14 mouse cellular contexts compared by ENCODE assay signal in the genomic region with DNA sequence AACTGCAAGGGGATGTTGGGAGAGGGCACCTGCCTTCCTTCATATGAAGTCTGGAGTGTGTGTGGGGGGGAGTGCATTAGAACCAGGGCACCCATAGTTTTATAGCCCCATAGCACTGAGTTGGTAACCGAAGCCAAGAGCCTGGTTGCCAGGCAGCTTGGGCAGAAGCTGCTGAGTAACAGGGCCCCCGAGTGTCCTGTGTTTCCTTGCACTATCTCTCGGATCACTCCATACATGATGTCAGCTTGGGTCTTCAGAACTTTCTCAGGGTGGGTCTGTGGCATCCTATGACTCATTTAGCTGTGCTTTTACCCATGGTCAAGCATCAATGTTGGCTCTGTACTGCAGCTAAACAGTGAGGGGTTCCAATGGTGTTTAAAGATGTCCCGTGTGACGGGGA. TPM values are rescaled to one million over a fixed set of nuclear protein-coding genes. Genes with fewer than 3 reads are reported as not detected.
DNase-seq lines count a peak whose midpoint lies in the region; ATAC-seq and TF ChIP-seq lines count a peak whose summit lies in the region.
"Had no signal": no experiment of that assay in that cellular context is flagged by ENCODE, and none has a peak within 500 bp of the region (broad histone marks: within the 10 kb centered on the region; RNA-seq: fewer than 3 reads in every experiment).

No protein-coding gene starts in this region.

- no peak for ATAC-seq in intestine, embryonic 14.5 days (replicated peaks; ENCODE audit: low FRiP score, low TSS enrichment, low read depth)
- ATAC-seq: midbrain, embryonic 15.5 days had no signal

- TF ChIP-seq EP300 in heart, adult 2 months (IDR thresholded peaks at IDR 0.05; ENCODE audit: insufficient read depth, low read depth, low read length) = no peak

- intact Hi-C loops in heart, adult 2 months (cut with DNase I) = no loop called here

- TF ChIP-seq POLR2A in heart, adult 2 months (IDR thresholded peaks at IDR 0.05; ENCODE audit: insufficient read depth, low read depth, low read length) = no peak
- TF ChIP-seq POLR2A in liver, adult 2 months (IDR thresholded peaks at IDR 0.05; ENCODE audit: extremely low read depth, insufficient read depth, low read length) = no peak
- TF ChIP-seq POLR2A in myocyte (IDR thresholded peaks at IDR 0.05; ENCODE audit: insufficient read length, low read depth) = no peak

- no peak for DNase-seq in heart, adult 2 months
- no peak for DNase-seq in heart, adult 8-10 months (ENCODE audit: low spot score)
- no peak for DNase-seq in liver, adult 2 months (ENCODE audit: extremely low read depth, low read depth, low spot score)
- DNase-seq in liver = no peak
- no peak for DNase-seq in intestine, embryonic 14.5 days (ENCODE audit: low spot score)
- DNase-seq in right cerebral cortex, adult 18-20 months = no peak
- no peak for DNase-seq in cerebellum, postnatal 4 days (ENCODE audit: low spot score in 2 of 2)
- DNase-seq: adrenal gland, postnatal 36 days; thymus, postnatal 25 days had no signal

- 34% methylated on average over 5 of the region's 5 CpGs for WGBS in heart, adult 2 months
- WGBS in liver, adult 2 months = 75% methylated on average over 5 of the region's 5 CpGs
- whole genome bisulfite sequencing in intestine, embryonic 14.5 days = 81% methylated on average over 5 of the region's 5 CpGs

- peaks cover 55% of the 10 kb centered on the region for H3K4me1 ChIP-seq in heart, adult 2 months (ENCODE audit: control insufficient read depth, insufficient read depth, low read length)
- H3K4me1 ChIP-seq in liver, adult 2 months (ENCODE audit: control insufficient read depth, insufficient read depth, low read length) = peaks cover 50% of the 10 kb centered on the region
- peaks cover 53% of the 10 kb centered on the region for H3K4me1 ChIP-seq in intestine, embryonic 14.5 days (replicated peaks; ENCODE audit: control insufficient read depth, insufficient read depth, low read length)

- peaks cover 18% of the 10 kb centered on the region for H3K36me3 ChIP-seq in heart, adult 2 months (ENCODE audit: control insufficient read depth, insufficient read depth, low read length)
- H3K36me3 ChIP-seq in liver, adult 2 months (ENCODE audit: control insufficient read depth, insufficient read depth, low read length) = peaks cover 4% of the 10 kb centered on the region; the same call in 1 of the 2 replicates
- peaks cover 26% of the 10 kb centered on the region for H3K36me3 ChIP-seq in intestine, embryonic 14.5 days (ENCODE audit: control insufficient read depth, insufficient read depth, low read length)
- peaks cover 27% of the 10 kb centered on the region for H3K36me3 ChIP-seq in myocyte (ENCODE audit: control insufficient read depth, insufficient read depth)
- H3K36me3 ChIP-seq: midbrain, embryonic 15.5 days had no signal

- peaks cover 7% of the 10 kb centered on the region for H3K79me2 ChIP-seq in heart, adult 2 months (replicated peaks; ENCODE audit: control insufficient read depth, insufficient read depth, low read length)
- H3K79me2 ChIP-seq in liver, adult 2 months (ENCODE audit: control insufficient read depth, insufficient read depth, low read length) = peaks cover 53% of the 10 kb centered on the region
- H3K79me2 ChIP-seq in myocyte (ENCODE audit: control insufficient read depth, insufficient read depth) = peaks cover 92% of the 10 kb centered on the region

- H3K4me2 ChIP-seq in intestine, embryonic 14.5 days (ENCODE audit: low read length) = 0 out of 2 replicates have a peak overlapping the region, but pooled peaks have one; percentile 22
- H3K4me2 ChIP-seq in myocyte (ENCODE audit: low read depth) = peak overlapping the region; percentile 99
- H3K4me2 ChIP-seq: midbrain, embryonic 15.5 days had no signal

- H3K27ac ChIP-seq in heart, adult 2 months = peak overlapping the region; percentile 92
- H3K27ac ChIP-seq in liver, adult 2 months (replicated peaks; ENCODE audit: insufficient read depth, low read depth, low read length) = peak overlapping the region; percentile 67
- H3K27ac ChIP-seq in intestine, embryonic 14.5 days (ENCODE audit: low read depth) = no peak overlapping the region; the same call in 1 of the 2 replicates
- H3K27ac ChIP-seq: hindbrain, embryonic 13.5 days; midbrain, embryonic 15.5 days had no signal

- no peak for TF ChIP-seq CTCF in heart, adult 2 months (IDR thresholded peaks at IDR 0.05)
- no peak for TF ChIP-seq CTCF in liver, adult 2 months (IDR thresholded peaks at IDR 0.05; ENCODE audit: low read depth, low read length)

- no peak overlapping the region for H3ac ChIP-seq in myocyte (ENCODE audit: control insufficient read depth, insufficient read length)

- H3K27me3 ChIP-seq in heart, adult 2 months (ENCODE audit: control insufficient read depth, insufficient read depth, low read length) = no peaks in the 10 kb centered on the region
- H3K27me3 ChIP-seq in liver, adult 2 months (ENCODE audit: control insufficient read depth, insufficient read depth, low read length) = no peaks in the 10 kb centered on the region
- H3K27me3 ChIP-seq in intestine, embryonic 14.5 days (replicated peaks; ENCODE audit: control insufficient read depth, insufficient read depth, low read length) = no peaks in the 10 kb centered on the region
- no peaks in the 10 kb centered on the region for H3K27me3 ChIP-seq in myocyte (ENCODE audit: control insufficient read depth, insufficient read depth, insufficient read length)
- H3K27me3 ChIP-seq: hindbrain, embryonic 13.5 days; midbrain, embryonic 15.5 days had no signal

- no peak overlapping the region; the same call in 1 of the 2 replicates for H3K4me3 ChIP-seq in heart, adult 2 months
- no peak overlapping the region for H3K4me3 ChIP-seq in liver, adult 2 months (ENCODE audit: insufficient read depth, low read depth, low read length)
- H3K4me3 ChIP-seq in intestine, embryonic 14.5 days (ENCODE audit: low read depth, low read length) = no peak overlapping the region
- H3K4me3 ChIP-seq in myocyte = peak overlapping the region; percentile 99
- H3K4me3 ChIP-seq: hindbrain, embryonic 13.5 days; midbrain, embryonic 15.5 days had no signal

- no peaks in the 10 kb centered on the region for H3K9me3 ChIP-seq in intestine, embryonic 14.5 days (ENCODE audit: control insufficient read depth, low read length)
- H3K9me3 ChIP-seq: hindbrain, embryonic 13.5 days; midbrain, embryonic 15.5 days had no signal

- H3K9ac ChIP-seq in heart, adult 2 months (ENCODE audit: low read depth, low read length) = peak overlapping the region; percentile 26; the same call in 1 of the 2 replicates
- H3K9ac ChIP-seq in liver, adult 2 months (ENCODE audit: low read depth, low read length) = no peak overlapping the region
- no peak overlapping the region for H3K9ac ChIP-seq in intestine, embryonic 14.5 days (ENCODE audit: low read length)
- H3K9ac ChIP-seq: midbrain, embryonic 15.5 days had no signal

TF ChIP-seq in myocyte, 11 proteins besides CTCF, POLR2A, EP300 and RAD21 (continues in another document):
- TF ChIP-seq TCF12 (IDR thresholded peaks at IDR 0.05; ENCODE audit: insufficient read depth, poor library complexity, severe bottlenecking) = no peak
- no peak for TF ChIP-seq E2F4 (IDR thresholded peaks at IDR 0.05; ENCODE audit: insufficient read depth)
- TF ChIP-seq TCF3 (IDR thresholded peaks at IDR 0.05; ENCODE audit: insufficient read length, low read depth) = no peak
- TF ChIP-seq SRF (IDR thresholded peaks at IDR 0.05; ENCODE audit: control insufficient read depth, insufficient read length, low read depth) = no peak
- TF ChIP-seq USF1 (IDR thresholded peaks at IDR 0.05; ENCODE audit: low read depth) = no peak
- no peak for TF ChIP-seq MYOD1 (IDR thresholded peaks at IDR 0.05; ENCODE audit: control insufficient read depth in 1 of 3, insufficient read length in 2 of 3, low read depth in 2 of 3)
- TF ChIP-seq CEBPB (IDR thresholded peaks at IDR 0.05; ENCODE audit: insufficient read depth, poor library complexity, severe bottlenecking) = no peak

RNA-seq across cellular contexts. Expression of a gene that starts 4.5 kb away (rescaled TPM):
- total RNA-seq in heart, adult 2 months (2021) = 100 to 1,000 TPM; 424 to 434 TPM
- 641 and 822 TPM in 2 replicates for polyA plus RNA-seq in heart, adult 2 months (2012; rRNA removed)
- total RNA-seq in heart, adult 8-10 months (2022) = 100 to 1,000 TPM; 397 to 430 (median 418) TPM
- total RNA-seq in liver, adult 2 months (2014; rRNA removed) = 363 and 420 TPM in 2 replicates
- polyA plus RNA-seq in liver, adult 2 months (2012; rRNA removed) = 616 and 625 TPM in 2 replicates
- polyA plus RNA-seq in intestine, embryonic 14.5 days (2014; fragmentation: Nextera tagmentation; extraction: Ambion mirVana) = 457 and 534 TPM in 2 replicates
- 744 TPM for polyA plus RNA-seq in myocyte (2012; fragmentation: generic; extraction: Trizol)

RNA-seq across cellular contexts. Expression of a gene that starts 12.0 kb away (rescaled TPM):
- 10 to 100 TPM; 13.6 to 14.8 TPM for total RNA-seq in heart, adult 2 months (2021)
- polyA plus RNA-seq in heart, adult 2 months (2012; rRNA removed) = 33.2 and 36.9 TPM in 2 replicates
- 10 to 100 TPM; 13.6 to 15.2 (median 14.3) TPM for total RNA-seq in heart, adult 8-10 months (2022)
- 11.9 and 13.4 TPM in 2 replicates for total RNA-seq in liver, adult 2 months (2014; rRNA removed)
- 45.6 and 47.7 TPM in 2 replicates for polyA plus RNA-seq in liver, adult 2 months (2012; rRNA removed)
- polyA plus RNA-seq in intestine, embryonic 14.5 days (2014; fragmentation: Nextera tagmentation; extraction: Ambion mirVana) = 59.1 and 60.3 TPM in 2 replicates
- 78.6 TPM for polyA plus RNA-seq in myocyte (2012; fragmentation: generic; extraction: Trizol)

RNA-seq across cellular contexts. Expression of a gene that starts 37.4 kb away (rescaled TPM):
- not detected for total RNA-seq in heart, adult 2 months (2021)
- polyA plus RNA-seq in heart, adult 2 months (2012; rRNA removed) = 0.06 and 0.08 TPM in 2 replicates
- under 1 TPM in 1 of 4 experiments, not detected in 3; 0.28 TPM for total RNA-seq in heart, adult 8-10 months (2022)
- total RNA-seq in liver, adult 2 months (2014; rRNA removed) = under 0.01 and 0.07 TPM in 2 replicates
- 0.02 TPM in 1 of 2 replicates, not detected in the other for polyA plus RNA-seq in liver, adult 2 months (2012; rRNA removed)
- 14.1 and 17.8 TPM in 2 replicates for polyA plus RNA-seq in intestine, embryonic 14.5 days (2014; fragmentation: Nextera tagmentation; extraction: Ambion mirVana)
- 6.9 TPM for polyA plus RNA-seq in myocyte (2012; fragmentation: generic; extraction: Trizol)
- total RNA-seq: left cerebral cortex, postnatal 36 days had no signal

RNA-seq across cellular contexts. Expression of a gene that starts 49.1 kb away (rescaled TPM):
- total RNA-seq in heart, adult 2 months (2021) = 10 to 100 TPM; 32.4 to 34.2 TPM
- 42.0 and 48.1 TPM in 2 replicates for polyA plus RNA-seq in heart, adult 2 months (2012; rRNA removed)
- total RNA-seq in heart, adult 8-10 months (2022) = 10 to 100 TPM; 30.9 to 36.9 (median 32.8) TPM
- 1.3 and 3.4 TPM in 2 replicates for total RNA-seq in liver, adult 2 months (2014; rRNA removed)
- 0.91 and 2.5 TPM in 2 replicates for polyA plus RNA-seq in liver, adult 2 months (2012; rRNA removed)
- 2.1 and 5.3 TPM in 2 replicates for polyA plus RNA-seq in intestine, embryonic 14.5 days (2014; fragmentation: Nextera tagmentation; extraction: Ambion mirVana)
- 0.12 TPM for polyA plus RNA-seq in myocyte (2012; fragmentation: generic; extraction: Trizol)
- polyA plus RNA-seq: C2C12 had no signal

RNA-seq across cellular contexts. Expression of a gene that starts 52.2 kb away (rescaled TPM):
- 1 to 10 TPM in 1 of 2 experiments, under 1 TPM in 1; 0.44 to 1.3 TPM for total RNA-seq in heart, adult 2 months (2021)
- polyA plus RNA-seq in heart, adult 2 months (2012; rRNA removed) = 1.8 and 1.9 TPM in 2 replicates
- 1 to 10 TPM in 1 of 4 experiments, under 1 TPM in 3; 0.27 to 2.8 (median 0.52) TPM for total RNA-seq in heart, adult 8-10 months (2022)
- total RNA-seq in liver, adult 2 months (2014; rRNA removed) = 0.46 and 1.1 TPM in 2 replicates
- polyA plus RNA-seq in liver, adult 2 months (2012; rRNA removed) = 0.56 and 1.0 TPM in 2 replicates
- 1.5 and 1.6 TPM in 2 replicates for polyA plus RNA-seq in intestine, embryonic 14.5 days (2014; fragmentation: Nextera tagmentation; extraction: Ambion mirVana)
- polyA plus RNA-seq in myocyte (2012; fragmentation: generic; extraction: Trizol) = 59.5 TPM
